Mouse (Mus musculus) layer of hippocampus, postnatal 36 days (tissue): ENCODE results near the gene Sipa1l1. TPM values are rescaled to one million over a fixed set of nuclear protein-coding genes. Genes with fewer than 3 reads are reported as not detected.

ENCODE experiments used
- DNase-seq, 2 experiments: peaks; one replicate each; pipeline ENCODE4 v3.0.0; 2022
- total RNA-seq, 2 experiments: library from RNA; stranded (reverse); gene quantifications; 2 replicates each; pipeline ENCODE4 v1.2.3; 2021

Sipa1l1 gene
- total RNA-seq, 2 experiments from 2014 or later = 208 to 226 TPM

DNA sequence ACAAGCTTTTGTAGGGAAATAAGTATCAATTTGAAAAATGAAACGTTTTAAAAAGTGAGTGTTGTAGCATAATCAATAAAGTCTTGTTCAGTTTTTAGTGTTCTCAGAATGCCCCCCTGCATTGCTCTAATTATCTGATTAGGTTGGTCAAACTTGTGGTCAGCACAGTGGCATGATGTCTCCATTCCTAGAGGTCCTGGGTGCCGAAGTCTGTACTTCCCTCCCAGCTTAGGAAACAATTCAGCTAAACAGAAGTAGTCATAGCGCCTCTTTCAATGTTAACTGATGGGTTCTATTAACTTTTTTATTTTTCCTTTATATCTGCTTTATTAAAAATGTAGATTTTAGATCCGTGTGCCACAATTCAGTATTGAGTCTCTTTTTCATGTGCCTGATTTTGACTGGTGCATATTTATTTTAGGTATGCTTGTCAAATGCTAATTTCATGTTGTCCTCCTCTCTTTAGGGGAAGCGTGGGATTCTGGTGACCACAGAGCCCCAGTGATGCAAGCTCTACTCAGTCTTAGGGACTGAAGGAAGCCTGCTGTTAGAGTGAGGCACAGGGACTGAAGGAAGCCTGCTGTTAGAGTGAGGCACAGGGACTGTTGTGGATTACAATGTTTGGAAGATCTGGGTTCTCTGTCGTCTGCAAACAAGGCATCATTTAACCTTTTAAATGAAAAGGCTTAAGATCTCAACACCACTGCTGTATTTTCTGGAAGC lies 171.2 kb downstream of the Sipa1l1 start:
- no peak for DNase-seq

DNA sequence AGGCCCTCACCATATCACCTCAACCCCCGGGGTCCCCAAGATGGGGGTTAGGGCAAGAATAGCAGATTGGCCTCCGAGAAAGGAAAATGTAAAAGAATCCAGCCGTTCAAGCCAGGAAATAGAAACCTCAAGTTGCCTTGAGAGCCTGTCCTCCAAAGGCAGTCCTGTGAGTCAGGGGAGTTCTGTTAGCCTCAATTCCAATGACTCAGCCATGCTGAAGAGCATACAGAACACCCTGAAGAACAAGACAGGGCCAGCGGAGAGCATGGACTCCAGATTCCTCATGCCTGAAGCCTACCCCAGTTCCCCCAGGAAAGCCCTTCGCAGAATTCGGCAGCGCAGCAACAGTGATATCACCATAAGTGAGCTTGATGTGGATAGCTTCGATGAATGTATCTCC lies 172.1 kb downstream of the Sipa1l1 start:
- no peak for DNase-seq

DNA sequence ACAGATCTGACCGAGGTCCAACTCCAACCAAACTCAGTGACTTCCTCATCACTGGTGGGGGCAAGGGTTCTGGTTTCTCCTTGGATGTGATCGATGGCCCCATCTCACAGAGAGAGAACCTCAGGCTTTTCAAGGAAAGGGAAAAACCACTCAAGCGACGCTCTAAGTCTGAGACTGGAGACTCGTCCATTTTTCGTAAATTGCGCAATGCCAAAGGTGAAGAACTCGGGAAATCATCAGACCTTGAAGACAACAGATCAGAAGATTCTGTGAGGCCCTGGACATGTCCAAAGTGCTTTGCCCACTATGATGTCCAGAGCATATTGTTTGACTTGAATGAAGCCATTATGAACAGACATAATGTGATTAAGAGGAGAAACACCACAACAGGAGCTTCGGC lies 172.6 kb downstream of the Sipa1l1 start:
- no peak for DNase-seq

- DNase-seq = no peak
Measured at GRCm38 (mm10) chr12:82350082-82350481, 181.0 kb downstream of the Sipa1l1 start.

GRCm38 (mm10) chr12:82350891-82351290 lies 181.8 kb downstream of the Sipa1l1 start:
- no peak for DNase-seq

DNA sequence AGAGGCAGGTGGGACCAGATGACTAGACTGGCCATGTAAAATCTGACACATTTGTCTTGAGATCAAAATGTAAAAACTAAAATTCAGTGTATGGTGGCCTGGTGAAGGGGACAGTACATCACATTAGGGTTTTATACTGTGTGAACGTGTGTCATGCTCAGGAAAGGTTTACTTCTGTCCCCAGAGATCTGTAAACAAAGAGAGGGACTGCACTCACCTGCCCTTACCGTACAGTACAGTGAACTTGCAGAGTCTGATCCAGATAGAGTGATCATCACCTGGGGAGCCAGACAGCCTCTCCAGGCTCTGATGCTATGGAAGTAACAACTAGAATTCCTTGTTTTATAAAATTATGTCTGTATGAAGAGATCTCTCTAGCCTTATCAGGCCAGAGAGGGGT lies 184.5 kb downstream of the Sipa1l1 start:
- no peak for DNase-seq

DNA sequence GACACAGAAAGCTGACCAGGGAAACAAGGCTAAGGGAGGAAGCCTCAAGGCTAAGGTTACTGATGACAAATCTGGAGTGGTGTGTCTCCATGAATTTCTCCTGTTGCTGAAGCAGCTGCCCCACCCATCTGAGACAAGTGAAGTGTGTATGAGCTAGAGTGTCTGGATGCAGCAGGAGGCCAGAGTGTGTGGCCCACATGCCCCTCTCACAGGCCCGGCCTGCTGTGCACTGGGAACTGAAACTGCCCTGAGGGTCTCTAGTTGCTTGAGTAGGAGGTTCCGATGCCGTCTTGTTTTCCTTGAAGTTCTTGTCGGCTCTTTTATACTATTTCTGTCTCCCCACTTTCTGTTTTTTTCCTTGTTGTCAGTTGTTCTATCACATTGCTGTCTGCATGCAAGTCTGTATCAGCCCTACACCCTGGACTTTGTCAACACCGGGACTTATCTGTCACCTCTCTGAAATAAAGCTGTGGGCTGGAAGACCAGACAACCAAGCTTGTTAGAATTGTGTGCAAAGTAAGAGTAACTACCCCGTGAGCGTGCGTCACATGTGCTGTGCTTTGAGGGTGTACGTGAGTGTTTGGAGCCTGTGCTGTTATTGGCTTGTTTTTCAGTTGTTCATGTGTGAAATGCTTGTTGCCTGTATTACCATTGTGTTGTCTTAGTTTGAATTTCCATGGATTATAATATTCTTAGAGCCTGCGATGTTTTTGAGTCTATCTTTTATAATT lies 186.5 kb downstream of the Sipa1l1 start:
- DNase-seq = no peak

DNA sequence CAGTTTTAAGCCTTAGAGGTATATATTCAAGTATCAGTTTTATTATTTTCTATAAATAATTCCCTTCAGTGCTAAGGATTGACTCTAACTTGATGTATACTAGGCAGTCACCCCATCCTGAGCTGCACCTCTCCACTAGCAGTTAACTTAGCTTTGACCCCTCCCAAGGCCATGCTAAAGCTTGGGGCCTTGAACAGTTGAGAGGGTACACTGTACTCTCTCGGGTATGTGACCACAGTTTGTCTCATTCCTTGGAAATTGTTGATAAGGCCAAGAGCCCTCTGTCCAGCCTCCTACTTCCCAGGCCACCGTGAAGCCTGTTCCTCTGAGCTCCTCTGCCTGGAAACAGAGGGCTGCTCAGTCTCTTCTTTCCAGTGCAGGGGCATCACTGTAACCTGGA lies 187.4 kb downstream of the Sipa1l1 start:
- DNase-seq = no peak

DNA sequence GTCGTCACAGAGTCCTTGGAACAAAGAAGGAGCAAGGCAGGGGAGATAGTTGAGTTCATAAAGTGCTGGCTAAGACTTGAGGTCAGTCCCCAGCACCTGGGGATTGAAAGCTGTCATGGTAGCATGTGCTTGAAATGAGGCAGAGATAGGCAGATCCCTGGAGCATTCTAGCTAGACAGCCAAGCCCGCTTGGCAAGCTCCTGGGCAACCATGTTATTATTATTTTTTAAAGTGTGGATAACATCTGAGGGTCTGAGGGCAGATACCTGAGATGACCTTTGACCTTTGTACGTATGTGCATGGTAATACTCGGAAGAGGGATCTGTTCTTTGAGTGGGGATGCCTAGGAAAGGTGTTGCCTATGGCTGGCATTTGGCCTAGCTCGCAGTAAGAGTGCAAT lies 188.3 kb downstream of the Sipa1l1 start:
- no peak for DNase-seq

- DNase-seq = no peak
Measured at GRCm38 (mm10) chr12:82362796-82363195, 193.7 kb downstream of the Sipa1l1 start.

- DNase-seq = no peak
Measured at GRCm38 (mm10) chr12:82364186-82364585, 195.1 kb downstream of the Sipa1l1 start.

- DNase-seq = no peak
Measured at GRCm38 (mm10) chr12:82365276-82365875, 196.3 kb downstream of the Sipa1l1 start.

GRCm38 (mm10) chr12:82366754-82367153 lies 197.6 kb downstream of the Sipa1l1 start:
- no peak for DNase-seq

GRCm38 (mm10) chr12:82367345-82367744 lies 198.2 kb downstream of the Sipa1l1 start:
- DNase-seq = no peak

DNA sequence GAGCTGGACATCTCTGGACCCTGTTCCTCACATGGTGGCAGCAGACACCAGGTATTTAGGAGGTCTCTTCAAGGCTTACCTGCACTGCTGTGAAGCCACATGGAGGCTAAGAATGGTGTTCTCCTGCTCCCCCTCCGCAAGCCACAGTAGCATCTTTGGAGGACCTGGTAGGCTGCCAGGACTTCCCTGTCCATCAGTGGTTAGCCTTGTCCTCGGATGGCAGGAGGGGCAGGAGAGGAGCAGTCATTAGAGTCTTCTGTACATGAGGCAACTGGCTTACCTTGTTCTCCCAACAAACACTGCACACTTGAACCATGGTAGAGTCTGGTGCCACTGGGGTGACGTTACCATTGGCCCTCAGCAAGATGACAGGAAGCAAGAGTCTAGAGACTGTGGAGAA lies 198.9 kb downstream of the Sipa1l1 start:
- no peak for DNase-seq

DNA sequence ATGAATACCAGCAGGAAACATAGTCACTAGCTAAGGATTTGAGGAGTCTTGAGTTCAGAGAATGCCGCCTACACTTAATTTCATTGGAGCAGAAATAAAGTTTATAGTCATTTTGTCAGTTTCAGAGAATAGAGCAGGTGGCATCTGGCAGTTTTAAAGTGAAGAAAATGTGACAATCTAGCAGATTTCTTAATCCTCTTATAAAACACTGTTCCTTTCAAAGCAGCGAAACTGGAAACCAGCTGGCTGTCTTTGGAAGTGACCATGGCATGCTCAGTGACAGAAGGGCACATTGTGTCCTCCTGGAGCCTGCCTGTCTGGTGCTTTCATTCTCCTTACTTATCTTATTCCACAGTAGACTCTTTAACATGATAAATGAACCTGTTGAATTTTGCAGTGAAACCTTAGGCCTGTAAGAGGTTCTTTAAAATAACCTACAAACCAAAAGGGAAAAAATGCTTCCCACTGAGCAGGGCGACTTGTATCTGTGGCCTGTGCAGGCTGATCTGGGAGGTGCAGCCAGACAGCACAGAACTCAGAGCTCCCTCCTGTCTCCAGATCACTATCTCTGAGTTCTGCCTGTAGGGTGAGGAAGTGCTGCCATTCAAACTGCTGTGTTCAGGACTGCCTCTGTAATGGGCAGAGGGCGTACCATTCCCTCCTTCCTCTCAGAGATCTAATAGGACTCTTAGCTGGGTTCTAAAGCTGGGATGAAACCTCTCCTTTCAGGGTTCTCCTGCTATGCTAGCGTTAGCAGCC lies 200.5 kb downstream of the Sipa1l1 start:
- DNase-seq = no peak

- DNase-seq = no peak
Measured at GRCm38 (mm10) chr12:82371266-82371665, 202.1 kb downstream of the Sipa1l1 start.

DNA sequence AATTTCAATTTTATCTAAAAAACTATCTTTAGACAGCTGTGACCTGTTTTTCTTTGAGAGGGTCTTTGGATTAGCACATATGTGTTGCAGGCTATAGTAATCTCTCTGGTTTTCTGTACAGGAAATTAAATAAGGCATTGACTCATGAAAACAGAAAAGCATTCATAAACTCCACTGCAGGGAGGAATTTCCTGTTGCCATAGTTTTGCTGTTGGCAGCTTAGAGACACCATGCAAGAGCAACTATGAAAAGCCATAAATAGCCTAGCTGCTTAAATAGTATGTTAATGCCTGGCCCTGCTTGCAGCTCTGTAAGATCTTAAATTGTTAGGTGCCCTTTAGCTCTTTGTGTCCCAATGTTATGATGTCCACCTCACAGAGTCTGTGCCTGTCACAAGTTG lies 204.9 kb downstream of the Sipa1l1 start:
- no peak for DNase-seq

DNA sequence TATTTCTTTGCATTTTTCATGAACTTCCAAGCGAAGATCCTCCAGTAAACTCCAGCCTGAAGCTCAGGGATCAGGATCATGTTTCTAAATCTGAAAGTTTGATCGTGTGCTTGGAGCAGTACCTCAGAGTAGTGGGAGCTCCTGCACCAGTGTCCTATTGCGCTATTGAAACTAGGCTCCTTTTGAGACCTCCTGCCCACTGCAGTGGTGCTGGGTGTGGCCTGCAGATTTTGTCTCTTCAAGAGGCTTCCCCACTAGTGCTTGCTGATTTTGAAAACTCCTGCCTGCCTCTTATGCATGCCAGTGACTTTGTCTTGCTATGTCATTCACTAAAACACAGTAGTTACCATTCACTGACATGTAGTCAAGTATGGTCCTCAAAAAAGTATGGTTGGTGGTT lies 213.8 kb downstream of the Sipa1l1 start:
- DNase-seq = no peak

- no peak for DNase-seq
Measured at GRCm38 (mm10) chr12:82384719-82385118, 215.6 kb downstream of the Sipa1l1 start.

- no peak for DNase-seq
Measured at GRCm38 (mm10) chr12:82387042-82387441, 217.9 kb downstream of the Sipa1l1 start.

GRCm38 (mm10) chr12:82387647-82388046 lies 218.5 kb downstream of the Sipa1l1 start:
- DNase-seq = peak; percentile 63 to 65

- DNase-seq = no peak
Measured at GRCm38 (mm10) chr12:82388144-82388543, 219.0 kb downstream of the Sipa1l1 start.
